Mouse (Mus musculus): ENCODE measurements around the gene Slc37a3. TPM values are rescaled to one million over a fixed set of nuclear protein-coding genes. Genes with fewer than 3 reads are reported as not detected.
"Not testable (repeated sequence)": the region's sequence is repeated elsewhere in the genome, so short reads cannot be mapped to it uniquely, and the experiment has no call there.

Gene Slc37a3
- not detected in 2 replicates for polyA plus RNA-seq (2012; ENCODE audit: insufficient read depth, insufficient read length, low replicate concordance, missing spikeins)

DNA sequence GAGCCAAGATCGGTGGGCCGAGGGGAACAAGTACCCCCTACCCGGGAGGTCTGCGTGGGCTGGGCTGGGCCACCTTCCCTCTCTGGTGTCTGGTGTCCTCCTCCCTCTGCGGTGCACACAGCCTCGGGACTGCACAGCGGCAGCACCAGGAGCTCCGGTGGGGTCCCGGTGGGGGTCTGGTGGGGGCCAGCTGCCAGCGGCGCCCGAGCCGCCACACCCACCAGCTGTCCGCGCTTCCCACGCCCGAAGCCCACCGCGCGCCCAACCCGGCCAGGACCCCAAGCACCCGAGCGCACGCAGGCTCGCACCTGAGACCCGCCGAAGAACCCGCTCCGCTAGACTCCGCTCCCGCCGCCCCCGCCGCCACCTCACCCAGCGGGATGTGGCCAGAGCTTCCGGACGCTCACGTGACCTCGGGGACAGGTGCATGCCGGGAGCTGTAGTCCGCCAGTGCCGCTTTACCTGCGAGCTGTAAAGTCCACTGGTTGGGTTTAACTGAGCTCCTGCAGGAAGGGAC, at the start of gene Slc37a3:
Gene Slc37a3 (minus strand): TSS at position 365 of the 517 bp plus-strand sequence.
- WGBS = 0% methylated on average over 43 of the region's 43 CpGs
- Histone ChIP-seq H3K27ac (ENCODE audit: insufficient read depth, low read depth, low read length) (no peak within 1 kb of the TSS), H3K4me1 (ENCODE audit: control insufficient read depth, insufficient read depth, low read length) (peaks cover 3% of the 10 kb centered on the region; the same call in 1 of the 2 replicates), H3K4me3 (ENCODE audit: insufficient read depth, low read depth, low read length) (peak within 1 kb of the TSS; percentile 84)
- TF ChIP-seq POLR2A (IDR thresholded peaks at IDR 0.05; ENCODE audit: insufficient read depth, low read depth, low read length) = peak; percentile 37; the same call in 1 of the 2 replicates
- no peak for TF ChIP-seq CTCF (IDR thresholded peaks at IDR 0.05; ENCODE audit: insufficient read depth, low read depth, low read length)

DNA sequence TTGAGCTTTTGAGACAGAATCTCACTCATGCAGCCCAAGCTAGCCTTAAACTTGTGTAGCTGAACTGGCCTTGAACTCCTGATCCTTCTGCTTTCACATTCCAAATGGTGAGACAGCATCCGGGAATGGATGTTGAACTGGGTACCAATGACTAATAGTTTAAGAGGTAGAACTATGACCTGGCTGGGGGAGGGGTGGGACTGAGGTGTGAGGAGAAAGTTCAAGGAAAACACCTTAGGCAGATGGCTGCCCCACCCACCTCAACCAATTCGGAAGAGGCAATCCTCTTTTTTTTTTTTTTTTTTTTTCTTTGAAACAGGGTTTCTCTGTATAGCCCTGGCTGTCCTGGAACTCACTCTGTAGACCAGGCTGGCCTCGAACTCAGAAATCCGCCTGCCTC, 49.2 kb upstream of the Slc37a3 start:
- no peak overlapping the region for H3K4me3 ChIP-seq (ENCODE audit: insufficient read depth, low read depth, low read length)
- WGBS = 91% methylated on average over 4 of the region's 4 CpGs
- H3K4me1 ChIP-seq (ENCODE audit: control insufficient read depth, insufficient read depth, low read length) = no peaks in the 10 kb centered on the region
- H3K27ac ChIP-seq (ENCODE audit: insufficient read depth, low read depth, low read length) = no peak overlapping the region
- TF ChIP-seq POLR2A (IDR thresholded peaks at IDR 0.05; ENCODE audit: insufficient read depth, low read depth, low read length) (no peak), CTCF (IDR thresholded peaks at IDR 0.05; ENCODE audit: insufficient read depth, low read depth, low read length) (no peak)

DNA sequence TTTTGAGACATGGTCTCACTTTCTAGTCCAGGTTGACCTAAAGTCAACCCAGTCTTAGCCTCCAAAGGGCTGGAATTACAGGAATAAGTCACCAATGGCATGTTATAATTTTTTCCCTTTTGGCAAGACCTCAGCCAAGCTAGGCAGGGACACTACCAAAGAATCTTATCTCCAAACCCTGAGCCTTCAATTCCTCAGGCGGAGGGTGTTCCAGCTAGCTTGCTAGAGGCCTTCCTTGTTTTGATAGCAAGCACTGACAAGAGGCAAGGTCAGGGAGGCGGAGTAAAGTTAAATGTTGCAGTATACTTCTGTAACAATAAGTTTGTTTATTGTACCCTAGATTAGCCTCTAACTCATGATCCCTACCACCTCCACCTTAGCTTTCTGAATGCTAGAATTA, 47.7 kb upstream of the Slc37a3 start:
- no peak overlapping the region for H3K4me3 ChIP-seq (ENCODE audit: insufficient read depth, low read depth, low read length)
- 92% methylated on average over 2 of the region's 2 CpGs for WGBS
- TF ChIP-seq POLR2A (IDR thresholded peaks at IDR 0.05; ENCODE audit: insufficient read depth, low read depth, low read length) (no peak), CTCF (IDR thresholded peaks at IDR 0.05; ENCODE audit: insufficient read depth, low read depth, low read length) (no peak)
- no peak overlapping the region for H3K27ac ChIP-seq (ENCODE audit: insufficient read depth, low read depth, low read length)
- H3K4me1 ChIP-seq (ENCODE audit: control insufficient read depth, insufficient read depth, low read length) = peaks cover 3% of the 10 kb centered on the region; the same call in 1 of the 2 replicates

DNA sequence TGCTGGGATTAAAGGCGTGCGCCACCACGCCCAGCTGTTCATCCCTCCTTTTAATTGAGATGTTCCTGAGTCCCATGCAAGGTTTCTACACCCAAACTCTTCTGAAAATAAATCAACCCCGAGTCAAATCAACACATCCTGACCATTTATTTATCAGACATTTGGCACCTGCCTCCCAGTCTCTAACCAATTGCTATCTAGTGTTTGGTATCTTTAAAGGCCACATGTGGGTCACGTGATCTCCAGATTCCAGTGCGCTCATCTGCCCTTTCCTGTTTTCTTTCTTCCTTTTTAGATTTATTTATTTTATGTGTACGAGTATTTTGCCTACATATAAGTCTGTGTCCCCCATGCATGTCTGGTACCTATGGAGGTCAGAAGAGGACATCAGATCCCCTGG, 46.2 kb upstream of the Slc37a3 start:
- Histone ChIP-seq H3K4me1 (ENCODE audit: control insufficient read depth, insufficient read depth, low read length) (peaks cover 3% of the 10 kb centered on the region; the same call in 1 of the 2 replicates), H3K27ac (ENCODE audit: insufficient read depth, low read depth, low read length) (no peak overlapping the region), H3K4me3 (ENCODE audit: insufficient read depth, low read depth, low read length) (no peak overlapping the region)
- no peak for TF ChIP-seq POLR2A (IDR thresholded peaks at IDR 0.05; ENCODE audit: insufficient read depth, low read depth, low read length)
- no peak for TF ChIP-seq CTCF (IDR thresholded peaks at IDR 0.05; ENCODE audit: insufficient read depth, low read depth, low read length)
- 89% methylated on average over 7 of the region's 7 CpGs for WGBS

DNA sequence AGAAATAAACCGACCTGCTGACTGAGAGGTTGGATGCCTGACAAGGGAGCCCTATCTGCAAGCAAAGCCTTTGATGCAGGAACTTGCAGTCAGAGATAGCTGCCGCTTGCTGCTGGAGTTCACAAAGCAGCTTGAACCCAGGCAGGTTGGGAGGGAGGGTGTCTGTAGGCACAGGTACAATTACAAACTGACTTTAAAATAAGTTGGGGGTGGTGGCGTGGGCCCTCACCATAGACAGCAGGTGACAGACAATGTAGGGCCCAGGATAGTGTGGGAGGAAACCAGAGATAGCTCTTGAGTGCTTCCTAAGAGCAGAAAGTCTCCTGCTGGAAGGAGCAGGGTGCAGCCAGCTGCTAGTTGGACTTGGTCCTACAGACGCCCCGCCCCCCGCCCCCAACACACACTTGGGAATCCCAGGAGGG, 45.7 kb upstream of the Slc37a3 start:
- peaks cover 3% of the 10 kb centered on the region; the same call in 1 of the 2 replicates for H3K4me1 ChIP-seq (ENCODE audit: control insufficient read depth, insufficient read depth, low read length)
- H3K4me3 ChIP-seq (ENCODE audit: insufficient read depth, low read depth, low read length) = no peak overlapping the region
- TF ChIP-seq POLR2A (IDR thresholded peaks at IDR 0.05; ENCODE audit: insufficient read depth, low read depth, low read length) = no peak
- no peak for TF ChIP-seq CTCF (IDR thresholded peaks at IDR 0.05; ENCODE audit: insufficient read depth, low read depth, low read length)
- WGBS = 76% methylated on average over 6 of the region's 6 CpGs
- no peak overlapping the region for H3K27ac ChIP-seq (ENCODE audit: insufficient read depth, low read depth, low read length)

DNA sequence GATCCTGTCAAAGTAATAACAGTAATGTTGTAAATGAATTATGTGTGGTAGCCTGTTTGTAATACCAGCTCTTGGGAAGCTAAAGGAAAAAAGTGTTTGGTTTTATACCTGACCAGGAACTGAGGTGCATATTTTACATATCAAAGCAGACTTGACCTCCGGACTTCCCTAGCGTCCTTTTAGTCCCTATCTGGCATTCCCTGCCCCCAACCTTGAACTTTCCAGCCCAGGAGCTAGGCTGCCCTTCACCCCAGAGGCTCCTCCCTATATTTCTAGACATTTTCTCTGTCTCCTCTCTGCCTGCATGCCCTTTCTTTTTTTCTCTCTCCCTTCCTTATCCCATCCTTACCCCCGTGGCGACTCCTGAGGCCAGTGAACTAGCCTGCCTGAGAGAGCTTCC, 43.4 kb upstream of the Slc37a3 start:
- Histone ChIP-seq H3K4me3 (ENCODE audit: insufficient read depth, low read depth, low read length) (no peak overlapping the region), H3K4me1 (ENCODE audit: control insufficient read depth, insufficient read depth, low read length) (peaks cover 3% of the 10 kb centered on the region; the same call in 1 of the 2 replicates), H3K27ac (ENCODE audit: insufficient read depth, low read depth, low read length) (no peak overlapping the region)
- 66% methylated on average over 4 of the region's 4 CpGs for WGBS
- TF ChIP-seq CTCF (IDR thresholded peaks at IDR 0.05; ENCODE audit: insufficient read depth, low read depth, low read length) (no peak), POLR2A (IDR thresholded peaks at IDR 0.05; ENCODE audit: insufficient read depth, low read depth, low read length) (no peak)

DNA sequence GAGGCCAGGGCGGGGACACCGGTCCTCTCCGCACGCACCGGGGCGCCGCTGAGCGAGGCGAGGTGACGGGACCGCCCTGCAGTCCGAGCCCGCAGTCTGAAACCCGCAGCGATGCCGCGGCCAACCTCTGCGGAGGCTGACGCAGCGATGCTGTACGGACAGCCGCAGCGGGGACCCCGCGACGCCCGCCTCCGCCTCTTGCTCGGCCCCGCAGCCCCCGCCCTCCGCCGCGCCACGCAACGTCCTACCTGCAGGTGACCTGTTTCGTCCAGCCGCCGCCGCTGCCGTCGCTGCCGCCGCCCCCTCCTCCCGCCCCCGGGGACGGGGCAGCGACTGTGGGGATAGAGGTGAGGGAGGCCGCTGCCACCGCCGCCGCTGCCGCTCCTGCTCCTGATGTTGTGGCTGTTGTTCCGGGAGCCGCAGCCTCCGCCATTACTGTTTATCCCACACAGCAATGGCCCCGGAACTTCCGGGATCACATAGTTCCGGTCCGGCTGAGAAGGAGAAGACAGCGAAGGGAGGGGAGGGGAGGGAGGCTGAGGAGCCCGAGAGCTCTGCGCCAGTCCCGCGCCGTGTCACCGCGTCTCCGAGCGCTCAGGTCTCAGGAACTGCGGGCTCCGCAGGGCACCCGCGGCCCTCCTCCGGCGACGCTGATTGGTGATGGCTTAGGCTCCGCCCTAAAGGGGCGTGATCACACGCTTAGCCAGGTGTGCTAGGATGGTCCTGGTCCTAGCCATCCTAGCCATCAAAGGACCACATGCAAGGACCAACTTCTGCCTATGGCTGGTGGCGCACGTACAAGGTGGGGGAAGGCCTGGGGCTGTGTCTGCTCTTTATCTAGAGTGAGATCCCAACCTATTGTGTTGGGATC, 42.6 kb upstream of the Slc37a3 start, which contains the start of gene Mkrn1:
Gene Mkrn1 (minus strand): TSS at position 612 of the 871 bp plus-strand sequence.
- peak within 1 kb of the TSS; percentile 92 for H3K4me3 ChIP-seq (ENCODE audit: insufficient read depth, low read depth, low read length)
- peak; percentile 37 for TF ChIP-seq POLR2A (IDR thresholded peaks at IDR 0.05; ENCODE audit: insufficient read depth, low read depth, low read length)
- TF ChIP-seq CTCF (IDR thresholded peaks at IDR 0.05; ENCODE audit: insufficient read depth, low read depth, low read length) = no peak
- H3K27ac ChIP-seq (ENCODE audit: insufficient read depth, low read depth, low read length) = peak within 1 kb of the TSS; percentile 80
- under 1% methylated on average over 82 of the region's 82 CpGs for WGBS
- peaks cover 4% of the 10 kb centered on the region; the same call in 1 of the 2 replicates for H3K4me1 ChIP-seq (ENCODE audit: control insufficient read depth, insufficient read depth, low read length)

DNA sequence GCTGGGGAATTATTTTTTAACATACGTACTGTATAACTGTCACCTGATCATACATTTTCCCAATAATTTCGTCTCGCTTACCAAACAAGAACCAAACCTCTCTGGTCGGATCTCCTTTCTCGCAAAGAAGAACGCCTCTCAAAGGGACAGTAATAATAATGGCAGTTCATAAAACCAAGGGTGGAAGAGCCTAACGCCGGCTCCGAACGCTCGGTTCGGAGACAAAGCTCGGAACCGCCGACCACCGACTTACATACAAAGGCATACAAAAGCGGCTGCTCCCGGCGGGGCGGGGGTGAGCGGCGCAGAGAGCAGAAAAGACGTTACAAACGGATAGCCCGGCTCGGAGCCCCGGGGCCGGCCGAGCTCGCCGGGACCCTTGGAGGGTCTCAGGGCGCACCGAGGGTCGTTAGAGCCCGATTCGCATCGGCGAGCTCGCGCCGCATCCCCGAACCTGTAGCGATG, 41.9 kb upstream of the Slc37a3 start:
- under 1% methylated on average over 43 of the region's 43 CpGs for WGBS
- peak overlapping the region; percentile 80 for H3K27ac ChIP-seq (ENCODE audit: insufficient read depth, low read depth, low read length)
- TF ChIP-seq POLR2A (IDR thresholded peaks at IDR 0.05; ENCODE audit: insufficient read depth, low read depth, low read length) (no peak), CTCF (IDR thresholded peaks at IDR 0.05; ENCODE audit: insufficient read depth, low read depth, low read length) (no peak)
- peaks cover 5% of the 10 kb centered on the region; the same call in 1 of the 2 replicates for H3K4me1 ChIP-seq (ENCODE audit: control insufficient read depth, insufficient read depth, low read length)
- peak overlapping the region; percentile 92 for H3K4me3 ChIP-seq (ENCODE audit: insufficient read depth, low read depth, low read length)

DNA sequence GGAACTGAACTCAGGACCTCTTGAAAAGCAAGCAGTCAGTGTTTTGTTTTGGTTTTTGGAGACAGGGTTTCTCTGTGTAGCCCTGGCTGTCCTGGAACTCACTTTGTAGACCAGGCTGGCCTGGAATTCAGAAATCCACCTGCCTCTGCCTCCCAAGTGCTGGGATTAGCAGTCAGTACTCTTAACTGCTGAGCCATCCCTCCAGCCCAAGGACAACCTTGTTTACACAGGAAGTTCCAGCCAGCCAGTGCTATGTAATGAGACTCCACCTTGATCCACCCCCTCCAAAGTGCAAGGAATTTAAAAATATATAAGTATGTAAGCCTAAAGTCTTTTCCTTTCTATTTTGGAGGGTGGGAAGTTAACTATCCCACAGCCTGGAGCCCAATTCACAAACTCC, 39.2 kb upstream of the Slc37a3 start:
- not testable (repeated sequence) for H3K27ac ChIP-seq (ENCODE audit: insufficient read depth, low read depth, low read length); H3K4me1 ChIP-seq (ENCODE audit: control insufficient read depth, insufficient read depth, low read length); H3K4me3 ChIP-seq (ENCODE audit: insufficient read depth, low read depth, low read length)
